Mouse (Mus musculus) embryonic fibroblast, embryonic 13.5 days (primary cell): ENCODE results near the gene Speer4d.
"Not testable (repeated sequence)": the region's sequence is repeated elsewhere in the genome, so short reads cannot be mapped to it uniquely, and the experiment has no call there.

ENCODE experiments used
- CTCF ChIP-seq: IDR thresholded peaks from 2 replicates; pipeline ENCODE4 v1.5.1; 2011; ENCODE audit warnings: mild to moderate bottlenecking, control low read depth, low read length, moderate library complexity, borderline replicate concordance; ENCODE audit not compliant: insufficient read depth
- POLR2A ChIP-seq: IDR thresholded peaks from 2 replicates; pipeline ENCODE4 v1.6.1; 2011; ENCODE audit warnings: low read depth, mild to moderate bottlenecking, control low read depth, low read length, moderate library complexity

GRCm38 (mm10) chr5:15588291-15588690 lies 30.6 kb upstream of the Speer4d start:
- TF ChIP-seq CTCF, POLR2A: not testable (repeated sequence)
